Mouse (Mus musculus) MEL (cell line): ENCODE measurements around the gene Zbtb49.

ENCODE experiments used
- CHD1 ChIP-seq: IDR thresholded peaks from 2 replicates; pipeline ENCODE4 v1.6.1; 2012; ENCODE audit warnings: low read depth, mild to moderate bottlenecking, inconsistent platforms, low read length, improper control_type of control experiment
- GATA1 ChIP-seq: IDR thresholded peaks from 2 replicates; pipeline ENCODE4 v1.6.1; 2011; ENCODE audit warnings: low read depth, low read length, improper control_type of control experiment
- JUND ChIP-seq: IDR thresholded peaks from 2 replicates; pipeline ENCODE4 v1.6.1; 2011; ENCODE audit warnings: low read depth, mild to moderate bottlenecking, improper control_type of control experiment, low read length
- NELFE ChIP-seq: IDR thresholded peaks from 2 replicates; pipeline ENCODE4 v1.6.1; 2011; ENCODE audit warnings: low read depth, low read length, improper control_type of control experiment
- POLR2A ChIP-seq, 2 experiments: IDR thresholded peaks; 2 replicates each; pipeline ENCODE4 v1.6.1; 2011 to 2012; ENCODE audit warnings: low read length in 2 of 2, mild to moderate bottlenecking in 2 of 2, control low read depth in 1 of 2, improper control_type of control experiment in 1 of 2, low read depth in 1 of 2, moderate library complexity in 1 of 2; ENCODE audit not compliant: control insufficient read depth in 1 of 2, insufficient read depth in 1 of 2, poor library complexity in 1 of 2
- RCOR1 ChIP-seq: IDR thresholded peaks from 2 replicates; pipeline ENCODE4 v1.6.1; 2012; ENCODE audit warnings: low read depth, mild to moderate bottlenecking, inconsistent platforms, low read length, improper control_type of control experiment
- USF1 ChIP-seq: IDR thresholded peaks from 2 replicates; pipeline ENCODE4 v1.6.1; 2014; ENCODE audit warnings: low read depth, mild to moderate bottlenecking, inconsistent platforms, low read length, improper control_type of control experiment, moderate library complexity
- ZC3H11A ChIP-seq: IDR thresholded peaks from 2 replicates; pipeline ENCODE4 v1.6.1; 2012; ENCODE audit warnings: low read depth, mild to moderate bottlenecking, inconsistent platforms, low read length, improper control_type of control experiment

GRCm38 (mm10) chr5:38168497-38168896 lies 51.8 kb downstream of the Zbtb49 start:
- TF ChIP-seq GATA1 (no peak), POLR2A (IDR thresholded peaks at IDR 0.05; ENCODE audit: control insufficient read depth in 1 of 2, insufficient read depth in 1 of 2, low read depth in 1 of 2, low read length in 2 of 2, poor library complexity in 1 of 2) (no peak), JUND (no peak), NELFE (no peak), USF1 (no peak), RCOR1 (no peak), ZC3H11A (no peak), CHD1 (no peak)
